ENCODE assay signal across 24 mouse cellular contexts in genomic region chr12:33210856-33211255, GRCm38 (mm10).
"Had no signal": no experiment of that assay in that cellular context is flagged by ENCODE, and none has a peak within 500 bp of the region (broad histone marks: within the 10 kb centered on the region; RNA-seq: fewer than 3 reads in every experiment).

No protein-coding gene starts in this region.

- H3K4me3 ChIP-seq: heart, adult 2 months; heart, embryonic 13.5 days; heart, embryonic 15.5 days; hindbrain, embryonic 13.5 days; hindbrain, embryonic 15.5 days; kidney, embryonic 15.5 days; limb, embryonic 13.5 days; limb, embryonic 15.5 days had no signal

- H3K9ac ChIP-seq: heart, embryonic 13.5 days; heart, embryonic 15.5 days; hindbrain, embryonic 13.5 days; hindbrain, embryonic 15.5 days; kidney, embryonic 15.5 days; limb, embryonic 13.5 days; limb, embryonic 15.5 days; liver, embryonic 14.5 days had no signal

- H3K27me3 ChIP-seq: heart, embryonic 15.5 days; hindbrain, embryonic 13.5 days; hindbrain, embryonic 15.5 days; kidney, embryonic 15.5 days; limb, embryonic 13.5 days; limb, embryonic 15.5 days had no signal

- H3K27ac ChIP-seq: heart, adult 2 months; heart, embryonic 13.5 days; heart, embryonic 15.5 days; hindbrain, embryonic 13.5 days; hindbrain, embryonic 15.5 days; hindbrain, postnatal 0 days; kidney, embryonic 15.5 days; kidney, postnatal 0 days; limb, embryonic 13.5 days; limb, embryonic 15.5 days; liver, embryonic 14.5 days had no signal

- H3K9me3 ChIP-seq: heart, embryonic 13.5 days; heart, embryonic 15.5 days; hindbrain, embryonic 13.5 days; hindbrain, embryonic 15.5 days; kidney, embryonic 15.5 days; limb, embryonic 13.5 days; limb, embryonic 15.5 days had no signal

- H3K36me3 ChIP-seq: heart, embryonic 13.5 days; heart, embryonic 15.5 days; hindbrain, embryonic 13.5 days; hindbrain, embryonic 15.5 days; kidney, embryonic 15.5 days; limb, embryonic 13.5 days; limb, embryonic 15.5 days had no signal

- H3K4me1 ChIP-seq: heart, embryonic 15.5 days; kidney, embryonic 15.5 days; limb, embryonic 15.5 days had no signal

- DNase-seq: gastrocnemius, postnatal 14 days; gastrocnemius, postnatal 36 days; heart, adult 11 months; heart, adult 2 months; heart, postnatal 14 days; heart, postnatal 36 days; kidney, adult 9 months; kidney, postnatal 14 days; kidney, postnatal 36 days; layer of hippocampus, adult 9-11 months; layer of hippocampus, postnatal 36 days; left cerebral cortex, postnatal 4 days had no signal

- H3K4me2 ChIP-seq: heart, embryonic 11.5 days; heart, embryonic 13.5 days; heart, embryonic 15.5 days; hindbrain, embryonic 13.5 days; hindbrain, embryonic 15.5 days; kidney, embryonic 15.5 days; limb, embryonic 13.5 days; limb, embryonic 15.5 days had no signal

- ATAC-seq: hindbrain, postnatal 0 days; intestine, embryonic 16.5 days had no signal
